Mouse (Mus musculus) bone marrow, adult 2 months (tissue): ENCODE data around the gene Olfr155.

Experiments
- CTCF ChIP-seq: fragments of 200-500 bp; IDR thresholded peaks from 2 replicates; pipeline ENCODE4 v1.5.1; 2011; ENCODE audit warnings: low read length, control low read depth; ENCODE audit not compliant: control insufficient read depth, insufficient read depth
- POLR2A ChIP-seq: fragments of 200-500 bp; IDR thresholded peaks from 2 replicates; pipeline ENCODE4 v1.6.1; 2011; ENCODE audit warnings: low read depth, mild to moderate bottlenecking, control low read depth, low read length, borderline replicate concordance; ENCODE audit not compliant: control insufficient read depth

GRCm38 (mm10) chr4:43875160-43875918 lies 24.0 kb downstream of the Olfr155 start, which contains the start of gene Reck:
- TF ChIP-seq POLR2A, result no peak
- TF ChIP-seq CTCF, result no peak
